Mouse (Mus musculus) kidney, adult 2 months (tissue): ENCODE data around the gene Pilra.

Experiments
- CTCF ChIP-seq: fragments of 200-500 bp; conservative IDR thresholded peaks from 2 replicates; pipeline ENCODE4 v1.5.1; 2011; ENCODE audit warnings: low read depth, mild to moderate bottlenecking, control low read depth, low read length, moderate library complexity, mixed read lengths; ENCODE audit not compliant: insufficient read depth, insufficient read length
- POLR2A ChIP-seq: fragments of 200-500 bp; IDR thresholded peaks from one replicate; pipeline ENCODE4 v1.6.1; 2011; ENCODE audit warnings: low read depth, low read length, control low read depth

GRCm38 (mm10) chr5:137831506-137831905 lies 4.6 kb downstream of the Pilra start:
- no peak for TF ChIP-seq POLR2A
- TF ChIP-seq CTCF: no peak
